Mouse (Mus musculus) spleen, adult 2 months (tissue): ENCODE data around the gene Dtl. TPM values are rescaled to one million over a fixed set of nuclear protein-coding genes. Genes with fewer than 3 reads are reported as not detected.

ENCODE experiments used
- DNase-seq, 2 experiments: peaks; one replicate each; pipeline versions ENCODE4 v3.0.0 to v3.0.0-alpha.2; 2012 to 2021; ENCODE audit warnings: low spot score in 2 of 2, low read depth in 1 of 2
- H3K27ac ChIP-seq: fragments of 200-500 bp; 2 replicates; pipeline ENCODE4 v1.5.1; 2012; ENCODE audit warnings: low read length, inconsistent platforms; ENCODE audit not compliant: insufficient read depth
- H3K27me3 ChIP-seq: fragments of 200-500 bp; 2 replicates; pipeline ENCODE4 v1.6.1; 2012; ENCODE audit warnings: mild to moderate bottlenecking, moderate library complexity, low read length, inconsistent platforms; ENCODE audit not compliant: control insufficient read depth, insufficient read depth
- H3K36me3 ChIP-seq: fragments of 200-500 bp; 2 replicates; pipeline ENCODE4 v1.6.1; 2012; ENCODE audit warnings: mild to moderate bottlenecking, low read length, inconsistent platforms; ENCODE audit not compliant: control insufficient read depth, insufficient read depth
- H3K4me1 ChIP-seq: fragments of 200-500 bp; 2 replicates; pipeline ENCODE4 v1.6.1; 2011; ENCODE audit warnings: inconsistent platforms; ENCODE audit not compliant: control insufficient read depth, insufficient read depth, insufficient read length
- H3K4me3 ChIP-seq: fragments of 200-500 bp; 2 replicates; pipeline ENCODE4 v1.5.1; 2011; ENCODE audit warnings: mild to moderate bottlenecking, inconsistent platforms; ENCODE audit not compliant: insufficient read depth, insufficient read length; ENCODE audit errors: extremely low read depth
- CTCF ChIP-seq: fragments of 200-500 bp; IDR thresholded peaks from 2 replicates; pipeline ENCODE4 v1.5.1; 2011; ENCODE audit warnings: mild to moderate bottlenecking, inconsistent platforms; ENCODE audit not compliant: insufficient read depth, insufficient read length, insufficient replicate concordance; ENCODE audit errors: extremely low read depth
- POLR2A ChIP-seq: fragments of 200-500 bp; IDR thresholded peaks from 2 replicates; pipeline ENCODE4 v1.6.1; 2011; ENCODE audit warnings: low read depth, low read length, inconsistent platforms
- WGBS: fragments of 180-500 bp; shearing (Covaris S2); methylation state at CpG from one replicate; pipeline ENCODE4 v1.1.7; 2018; 5-methylcytosine and 5-hydroxymethylcytosine counted together
- polyA plus RNA-seq: library from polyadenylated mRNA; depleted of rRNA; stranded (reverse); fragments of >200 nt; gene quantifications from 2 replicates; pipeline ENCODE4 v1.2.3, GENCODE M21; 2012

Gene Dtl
- polyA plus RNA-seq, 1 experiment: 1.7 TPM

- H3K4me3 ChIP-seq: no peak overlapping the region
- no peak overlapping the region for H3K27ac ChIP-seq
- H3K36me3 ChIP-seq: no peaks in the 10 kb centered on the region; the same call in 1 of the 2 replicates
- DNase-seq: no peak
- H3K27me3 ChIP-seq: no peaks in the 10 kb centered on the region
- H3K4me1 ChIP-seq: no peaks in the 10 kb centered on the region
- 90% methylated on average over 9 of the region's 9 CpGs for WGBS
- no peak for TF ChIP-seq POLR2A
These were observed 34.3 kb downstream of the Dtl start for GRCm38 (mm10) chr1:191541014-191541413.

GRCm38 (mm10) chr1:191540300-191540699 lies 35.0 kb downstream of the Dtl start:
- Histone ChIP-seq H3K4me1 (no peaks in the 10 kb centered on the region), H3K27me3 (no peaks in the 10 kb centered on the region), H3K4me3 (no peak overlapping the region), H3K27ac (no peak overlapping the region), H3K36me3 (no peaks in the 10 kb centered on the region; the same call in 1 of the 2 replicates)
- no peak for DNase-seq
- TF ChIP-seq CTCF: no peak
- no peak for TF ChIP-seq POLR2A
- 69% methylated on average over 2 of the region's 2 CpGs for WGBS

- H3K4me1 ChIP-seq: no peaks in the 10 kb centered on the region
- H3K4me3 ChIP-seq: no peak overlapping the region
- TF ChIP-seq CTCF: no peak
- TF ChIP-seq POLR2A: no peak
- DNase-seq: no peak
- WGBS: 87% methylated on average over 2 of the region's 2 CpGs
- no peak overlapping the region for H3K27ac ChIP-seq
- H3K36me3 ChIP-seq: no peaks in the 10 kb centered on the region; the same call in 1 of the 2 replicates
- no peaks in the 10 kb centered on the region for H3K27me3 ChIP-seq
These were observed 40.4 kb downstream of the Dtl start for GRCm38 (mm10) chr1:191534896-191535295.

- H3K27me3 ChIP-seq: no peaks in the 10 kb centered on the region; the same call in 1 of the 2 replicates
- H3K27ac ChIP-seq: no peak overlapping the region
- 18% methylated on average over 1 of the region's 1 CpGs for WGBS
- H3K36me3 ChIP-seq: no peaks in the 10 kb centered on the region
- DNase-seq: no peak
- no peak overlapping the region for H3K4me3 ChIP-seq
- TF ChIP-seq POLR2A: no peak
- TF ChIP-seq CTCF: no peak
- H3K4me1 ChIP-seq: no peaks in the 10 kb centered on the region
These were observed 44.3 kb downstream of the Dtl start for GRCm38 (mm10) chr1:191531023-191531422.

GRCm38 (mm10) chr1:191529406-191529805 lies 45.9 kb downstream of the Dtl start:
- H3K27me3 ChIP-seq: no peaks in the 10 kb centered on the region; the same call in 1 of the 2 replicates
- 86% methylated on average over 2 of the region's 2 CpGs for WGBS
- H3K27ac ChIP-seq: no peak overlapping the region
- H3K4me3 ChIP-seq: no peak overlapping the region
- H3K36me3 ChIP-seq: no peaks in the 10 kb centered on the region
- no peaks in the 10 kb centered on the region for H3K4me1 ChIP-seq
- DNase-seq: no peak
- TF ChIP-seq CTCF (no peak), POLR2A (no peak)

- 71% methylated on average over 4 of the region's 4 CpGs for WGBS
- no peak for TF ChIP-seq POLR2A
- no peak for TF ChIP-seq CTCF
- DNase-seq: no peak
- Histone ChIP-seq H3K36me3 (no peaks in the 10 kb centered on the region), H3K27ac (no peak overlapping the region), H3K27me3 (no peaks in the 10 kb centered on the region; the same call in 1 of the 2 replicates), H3K4me1 (no peaks in the 10 kb centered on the region), H3K4me3 (no peak overlapping the region)
These were observed 47.3 kb downstream of the Dtl start for GRCm38 (mm10) chr1:191527921-191528612.

- DNase-seq: no peak
- Histone ChIP-seq H3K27ac (no peak overlapping the region), H3K36me3 (no peaks in the 10 kb centered on the region), H3K4me3 (no peak overlapping the region), H3K27me3 (no peaks in the 10 kb centered on the region; the same call in 1 of the 2 replicates), H3K4me1 (no peaks in the 10 kb centered on the region)
- TF ChIP-seq POLR2A: no peak
- no peak for TF ChIP-seq CTCF
- 81% methylated on average over 3 of the region's 3 CpGs for WGBS
These were observed 48.3 kb downstream of the Dtl start for GRCm38 (mm10) chr1:191527089-191527488.
